Mouse (Mus musculus): ENCODE results near the gene Ano6. TPM values are rescaled to one million over a fixed set of nuclear protein-coding genes. Genes with fewer than 3 reads are reported as not detected.

The Ano6 gene
- polyA plus RNA-seq, 1 experiment from 2014 or later: 46.4 TPM

- H3K4me3 ChIP-seq (ENCODE audit: low read depth, low read length): no peak overlapping the region
- H3K9ac ChIP-seq (replicated peaks; ENCODE audit: low read depth, low read length): no peak overlapping the region
- no peak overlapping the region for H3K27ac ChIP-seq (ENCODE audit: low read length)
- no peak for ATAC-seq (ENCODE audit: insufficient number of reproducible peaks, insufficient read depth, low FRiP score, low read depth)
- H3K4me1 ChIP-seq (ENCODE audit: control insufficient read depth, insufficient read depth, low read length): peaks cover 24% of the 10 kb centered on the region; the same call in 1 of the 2 replicates
- no peaks in the 10 kb centered on the region for H3K36me3 ChIP-seq (ENCODE audit: control insufficient read depth, insufficient read depth, low read length)
- 94% methylated on average over 7 of the region's 7 CpGs for WGBS
- H3K27me3 ChIP-seq (ENCODE audit: control insufficient read depth, insufficient read depth, low read length): no peaks in the 10 kb centered on the region
- H3K4me2 ChIP-seq (replicated peaks; ENCODE audit: low read depth, low read length): no peak overlapping the region
- no peaks in the 10 kb centered on the region for H3K9me3 ChIP-seq (ENCODE audit: control insufficient read depth, low read depth, low read length)
Measured at GRCm38 (mm10) chr15:95798266-95798665, 7.6 kb downstream of the Ano6 start.

GRCm38 (mm10) chr15:95799632-95800031, 9.0 kb downstream of the Ano6 start:
- H3K27me3 ChIP-seq (ENCODE audit: control insufficient read depth, insufficient read depth, low read length): no peaks in the 10 kb centered on the region
- no peak overlapping the region for H3K27ac ChIP-seq (ENCODE audit: low read length)
- no peaks in the 10 kb centered on the region for H3K36me3 ChIP-seq (ENCODE audit: control insufficient read depth, insufficient read depth, low read length)
- no peaks in the 10 kb centered on the region for H3K9me3 ChIP-seq (ENCODE audit: control insufficient read depth, low read depth, low read length)
- no peak overlapping the region for H3K4me2 ChIP-seq (replicated peaks; ENCODE audit: low read depth, low read length)
- no peak for ATAC-seq (ENCODE audit: insufficient number of reproducible peaks, insufficient read depth, low FRiP score, low read depth)
- H3K9ac ChIP-seq (replicated peaks; ENCODE audit: low read depth, low read length): no peak overlapping the region
- no peak overlapping the region for H3K4me3 ChIP-seq (ENCODE audit: low read depth, low read length)
- 92% methylated on average over 5 of the region's 5 CpGs for WGBS
- peaks cover 30% of the 10 kb centered on the region for H3K4me1 ChIP-seq (ENCODE audit: control insufficient read depth, insufficient read depth, low read length)

- Histone ChIP-seq H3K9me3 (ENCODE audit: control insufficient read depth, low read depth, low read length) (no peaks in the 10 kb centered on the region), H3K36me3 (ENCODE audit: control insufficient read depth, insufficient read depth, low read length) (no peaks in the 10 kb centered on the region), H3K4me1 (ENCODE audit: control insufficient read depth, insufficient read depth, low read length) (peaks cover 30% of the 10 kb centered on the region), H3K4me2 (replicated peaks; ENCODE audit: low read depth, low read length) (no peak overlapping the region), H3K27me3 (ENCODE audit: control insufficient read depth, insufficient read depth, low read length) (no peaks in the 10 kb centered on the region), H3K9ac (replicated peaks; ENCODE audit: low read depth, low read length) (no peak overlapping the region), H3K4me3 (ENCODE audit: low read depth, low read length) (no peak overlapping the region), H3K27ac (ENCODE audit: low read length) (no peak overlapping the region)
- no peak for ATAC-seq (ENCODE audit: insufficient number of reproducible peaks, insufficient read depth, low FRiP score, low read depth)
Measured at GRCm38 (mm10) chr15:95800051-95800450, 9.4 kb downstream of the Ano6 start.

- Histone ChIP-seq H3K4me3 (ENCODE audit: low read depth, low read length) (no peak overlapping the region), H3K4me1 (ENCODE audit: control insufficient read depth, insufficient read depth, low read length) (peaks cover 28% of the 10 kb centered on the region)
- WGBS: 65% methylated on average over 21 of the region's 21 CpGs
Measured at GRCm38 (mm10) chr15:95801261-95801979, 10.8 kb downstream of the Ano6 start.

GRCm38 (mm10) chr15:95802140-95802539, 11.5 kb downstream of the Ano6 start:
- no peak for ATAC-seq (ENCODE audit: insufficient number of reproducible peaks, insufficient read depth, low FRiP score, low read depth)
- H3K27me3 ChIP-seq (ENCODE audit: control insufficient read depth, insufficient read depth, low read length): no peaks in the 10 kb centered on the region
- no peak overlapping the region for H3K4me2 ChIP-seq (replicated peaks; ENCODE audit: low read depth, low read length)
- H3K4me1 ChIP-seq (ENCODE audit: control insufficient read depth, insufficient read depth, low read length): peaks cover 28% of the 10 kb centered on the region
- no peak overlapping the region for H3K9ac ChIP-seq (replicated peaks; ENCODE audit: low read depth, low read length)
- WGBS: 87% methylated on average over 6 of the region's 6 CpGs
- H3K4me3 ChIP-seq (ENCODE audit: low read depth, low read length): no peak overlapping the region
- H3K36me3 ChIP-seq (ENCODE audit: control insufficient read depth, insufficient read depth, low read length): no peaks in the 10 kb centered on the region
- H3K9me3 ChIP-seq (ENCODE audit: control insufficient read depth, low read depth, low read length): no peaks in the 10 kb centered on the region
- H3K27ac ChIP-seq (ENCODE audit: low read length): no peak overlapping the region

More at GRCm38 (mm10) chr15:95801261-95801979, 10.8 kb downstream of the Ano6 start:
- H3K4me2 ChIP-seq (replicated peaks; ENCODE audit: low read depth, low read length): no peak overlapping the region
- H3K27me3 ChIP-seq (ENCODE audit: control insufficient read depth, insufficient read depth, low read length): no peaks in the 10 kb centered on the region
- H3K27ac ChIP-seq (ENCODE audit: low read length): no peak overlapping the region
- H3K9ac ChIP-seq (replicated peaks; ENCODE audit: low read depth, low read length): no peak overlapping the region
- H3K9me3 ChIP-seq (ENCODE audit: control insufficient read depth, low read depth, low read length): no peaks in the 10 kb centered on the region
- ATAC-seq (ENCODE audit: insufficient number of reproducible peaks, insufficient read depth, low FRiP score, low read depth): no peak
- H3K36me3 ChIP-seq (ENCODE audit: control insufficient read depth, insufficient read depth, low read length): no peaks in the 10 kb centered on the region

- H3K4me2 ChIP-seq (replicated peaks; ENCODE audit: low read depth, low read length): no peak overlapping the region
- no peaks in the 10 kb centered on the region for H3K9me3 ChIP-seq (ENCODE audit: control insufficient read depth, low read depth, low read length)
- ATAC-seq (ENCODE audit: insufficient number of reproducible peaks, insufficient read depth, low FRiP score, low read depth): no peak
- H3K9ac ChIP-seq (replicated peaks; ENCODE audit: low read depth, low read length): no peak overlapping the region
- H3K27me3 ChIP-seq (ENCODE audit: control insufficient read depth, insufficient read depth, low read length): no peaks in the 10 kb centered on the region
- H3K36me3 ChIP-seq (ENCODE audit: control insufficient read depth, insufficient read depth, low read length): no peaks in the 10 kb centered on the region
- peaks cover 28% of the 10 kb centered on the region for H3K4me1 ChIP-seq (ENCODE audit: control insufficient read depth, insufficient read depth, low read length)
- WGBS: 79% methylated on average over 2 of the region's 2 CpGs
- no peak overlapping the region for H3K4me3 ChIP-seq (ENCODE audit: low read depth, low read length)
- H3K27ac ChIP-seq (ENCODE audit: low read length): no peak overlapping the region
Measured at GRCm38 (mm10) chr15:95802762-95803161, 12.1 kb downstream of the Ano6 start.

GRCm38 (mm10) chr15:95803484-95803883, 12.8 kb downstream of the Ano6 start:
- Histone ChIP-seq H3K4me2 (replicated peaks; ENCODE audit: low read depth, low read length) (no peak overlapping the region), H3K4me1 (ENCODE audit: control insufficient read depth, insufficient read depth, low read length) (peaks cover 28% of the 10 kb centered on the region), H3K27ac (ENCODE audit: low read length) (no peak overlapping the region), H3K36me3 (ENCODE audit: control insufficient read depth, insufficient read depth, low read length) (no peaks in the 10 kb centered on the region), H3K27me3 (ENCODE audit: control insufficient read depth, insufficient read depth, low read length) (no peaks in the 10 kb centered on the region), H3K9ac (replicated peaks; ENCODE audit: low read depth, low read length) (no peak overlapping the region), H3K9me3 (ENCODE audit: control insufficient read depth, low read depth, low read length) (no peaks in the 10 kb centered on the region), H3K4me3 (ENCODE audit: low read depth, low read length) (no peak overlapping the region)
- WGBS: 82% methylated on average over 3 of the region's 3 CpGs
- no peak for ATAC-seq (ENCODE audit: insufficient number of reproducible peaks, insufficient read depth, low FRiP score, low read depth)

- no peak overlapping the region for H3K4me2 ChIP-seq (replicated peaks; ENCODE audit: low read depth, low read length)
- no peaks in the 10 kb centered on the region for H3K27me3 ChIP-seq (ENCODE audit: control insufficient read depth, insufficient read depth, low read length)
- H3K9ac ChIP-seq (replicated peaks; ENCODE audit: low read depth, low read length): no peak overlapping the region
- peak overlapping the region; percentile 21; the same call in 1 of the 2 replicates for H3K27ac ChIP-seq (ENCODE audit: low read length)
- H3K4me3 ChIP-seq (ENCODE audit: low read depth, low read length): no peak overlapping the region
- H3K9me3 ChIP-seq (ENCODE audit: control insufficient read depth, low read depth, low read length): no peaks in the 10 kb centered on the region
- no peaks in the 10 kb centered on the region for H3K36me3 ChIP-seq (ENCODE audit: control insufficient read depth, insufficient read depth, low read length)
- H3K4me1 ChIP-seq (ENCODE audit: control insufficient read depth, insufficient read depth, low read length): peaks cover 28% of the 10 kb centered on the region
- WGBS: 15% methylated on average over 7 of the region's 7 CpGs
- ATAC-seq (ENCODE audit: insufficient number of reproducible peaks, insufficient read depth, low FRiP score, low read depth): peak; percentile 73
Measured at GRCm38 (mm10) chr15:95804255-95804654, 13.6 kb downstream of the Ano6 start.

GRCm38 (mm10) chr15:95805022-95805471, 14.4 kb downstream of the Ano6 start:
- peaks cover 28% of the 10 kb centered on the region for H3K4me1 ChIP-seq (ENCODE audit: control insufficient read depth, insufficient read depth, low read length)
- ATAC-seq (ENCODE audit: insufficient number of reproducible peaks, insufficient read depth, low FRiP score, low read depth): no peak
- 55% methylated on average over 5 of the region's 5 CpGs for whole genome bisulfite sequencing
- H3K27me3 ChIP-seq (ENCODE audit: control insufficient read depth, insufficient read depth, low read length): no peaks in the 10 kb centered on the region
- H3K36me3 ChIP-seq (ENCODE audit: control insufficient read depth, insufficient read depth, low read length): no peaks in the 10 kb centered on the region
- H3K9me3 ChIP-seq (ENCODE audit: control insufficient read depth, low read depth, low read length): no peaks in the 10 kb centered on the region
- H3K27ac ChIP-seq (ENCODE audit: low read length): peak overlapping the region; percentile 21; the same call in 1 of the 2 replicates
- no peak overlapping the region for H3K4me2 ChIP-seq (replicated peaks; ENCODE audit: low read depth, low read length)
- no peak overlapping the region for H3K4me3 ChIP-seq (ENCODE audit: low read depth, low read length)
- no peak overlapping the region for H3K9ac ChIP-seq (replicated peaks; ENCODE audit: low read depth, low read length)

All from stomach, embryonic 14.5 days (tissue).